Mouse (Mus musculus) spleen, adult 18-20 months (tissue): Measurements from ENCODE around the gene Plcb1.

Source experiments
- DNase-seq, 2 experiments: peaks; one replicate each; pipeline ENCODE4 v3.0.0; 2022; ENCODE audit warnings: mixed read lengths in 2 of 2

Plcb1 gene

DNA sequence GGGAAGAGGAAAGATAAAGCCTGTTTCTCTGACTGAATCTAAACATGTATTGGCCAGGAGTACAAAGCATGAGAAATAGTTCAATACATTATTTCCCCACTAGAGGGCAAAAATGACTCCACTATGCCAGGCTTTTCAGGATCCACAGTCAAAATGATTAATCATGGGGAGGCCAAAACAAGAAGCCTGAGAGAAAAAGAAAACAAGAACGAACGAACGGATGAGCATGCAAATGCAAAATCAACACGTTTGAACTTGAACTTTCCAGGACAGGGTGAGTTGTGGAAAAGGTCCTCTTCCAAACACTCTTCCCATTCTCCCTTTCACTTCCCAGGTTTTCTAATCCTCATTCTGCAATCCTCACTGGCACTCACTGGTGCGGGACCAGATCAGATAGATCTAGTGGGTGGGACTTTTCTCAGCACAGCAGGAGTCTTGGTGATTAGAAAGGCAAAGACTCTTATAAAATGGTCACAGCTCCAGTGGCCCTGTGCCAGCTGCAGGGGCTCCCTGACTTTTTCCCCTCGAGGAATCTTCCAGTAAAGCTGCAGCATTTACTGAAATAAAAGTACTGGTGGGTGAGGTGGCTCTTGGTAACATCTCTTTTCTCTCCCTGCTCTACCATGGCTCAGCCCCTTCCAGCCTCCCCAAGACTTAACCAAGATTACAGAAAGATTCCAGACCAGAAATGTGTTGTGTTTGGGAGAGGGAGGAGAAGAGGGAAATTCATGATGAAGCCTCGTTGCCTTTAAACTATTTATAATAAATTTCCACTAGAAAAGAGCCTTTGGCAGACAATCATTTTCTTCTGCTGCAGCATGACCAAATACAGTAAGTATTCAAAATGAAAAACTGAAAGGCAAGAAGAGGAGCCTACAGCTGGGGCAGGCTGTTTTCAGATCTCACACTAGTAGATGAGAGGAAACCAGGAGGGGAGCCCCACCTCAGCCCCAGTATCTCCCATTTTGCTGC, 654.0 kb downstream of the Plcb1 start:
- DNase-seq = no peak

- DNase-seq = no peak
Observed at GRCm38 (mm10) chr2:135453581-135453980, 667.7 kb downstream of the Plcb1 start.

DNA sequence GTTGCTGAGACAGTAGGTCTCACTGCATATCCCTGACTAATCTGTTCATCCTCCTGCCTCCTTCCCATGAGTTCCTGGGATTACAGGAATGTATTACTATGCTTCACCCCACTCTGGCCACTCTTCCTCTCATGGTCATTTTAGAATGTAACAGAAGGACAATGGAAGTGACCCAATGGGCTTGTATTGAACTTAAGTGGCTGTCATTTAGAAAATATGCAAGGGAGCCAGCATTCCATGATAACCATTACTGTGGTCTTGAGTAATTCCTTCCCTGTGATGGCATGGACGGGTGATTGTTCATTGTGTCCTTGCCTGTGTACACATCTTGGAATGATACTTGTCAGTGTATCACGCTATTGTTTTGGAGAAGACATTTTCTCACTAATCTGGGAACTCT, 668.1 kb downstream of the Plcb1 start:
- no peak for DNase-seq

GRCm38 (mm10) chr2:135454455-135454854, 668.6 kb downstream of the Plcb1 start:
- DNase-seq = no peak

DNA sequence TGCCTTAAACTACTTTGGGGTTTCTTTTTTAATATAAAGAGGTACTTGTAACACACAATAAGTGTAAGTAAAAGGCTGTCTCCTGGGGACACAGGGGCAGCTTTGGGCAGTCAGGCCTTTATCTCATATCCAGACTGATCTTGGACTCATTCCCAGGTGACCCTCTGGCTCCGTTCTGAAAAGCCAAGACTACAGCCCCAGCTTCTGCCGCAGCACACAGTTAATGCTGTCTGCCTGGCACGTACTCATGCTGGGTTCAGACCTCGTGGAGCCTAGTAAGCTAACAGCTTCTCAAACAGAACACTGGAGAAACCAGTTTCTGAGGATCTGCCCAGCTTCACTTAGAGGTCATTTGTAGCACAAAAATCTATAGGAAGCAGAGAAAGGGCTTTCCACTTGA, 682.0 kb downstream of the Plcb1 start:
- no peak for DNase-seq

GRCm38 (mm10) chr2:135474107-135474506, 688.2 kb downstream of the Plcb1 start:
- no peak for DNase-seq

DNA sequence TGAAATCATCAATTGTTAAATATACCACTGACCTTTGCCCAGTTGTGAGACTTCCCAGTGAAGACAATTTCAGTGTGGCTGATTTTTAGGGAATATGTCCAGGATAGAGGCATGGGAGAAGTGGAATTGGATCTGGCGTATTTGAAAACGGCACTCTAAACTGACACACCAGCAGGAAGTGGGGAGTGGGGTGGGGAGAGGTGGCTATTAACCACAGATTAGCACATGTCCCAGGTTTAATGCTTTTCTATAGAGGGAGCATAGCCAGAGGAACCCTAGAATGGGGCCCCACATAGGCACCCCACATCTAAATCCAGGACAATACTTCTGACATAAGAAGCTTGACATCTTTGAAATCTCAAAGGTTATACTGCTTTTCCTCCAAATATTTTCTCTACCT, 699.4 kb downstream of the Plcb1 start:
- DNase-seq = no peak

- DNase-seq = no peak
Observed at GRCm38 (mm10) chr2:135488277-135488676, 702.4 kb downstream of the Plcb1 start.

DNA sequence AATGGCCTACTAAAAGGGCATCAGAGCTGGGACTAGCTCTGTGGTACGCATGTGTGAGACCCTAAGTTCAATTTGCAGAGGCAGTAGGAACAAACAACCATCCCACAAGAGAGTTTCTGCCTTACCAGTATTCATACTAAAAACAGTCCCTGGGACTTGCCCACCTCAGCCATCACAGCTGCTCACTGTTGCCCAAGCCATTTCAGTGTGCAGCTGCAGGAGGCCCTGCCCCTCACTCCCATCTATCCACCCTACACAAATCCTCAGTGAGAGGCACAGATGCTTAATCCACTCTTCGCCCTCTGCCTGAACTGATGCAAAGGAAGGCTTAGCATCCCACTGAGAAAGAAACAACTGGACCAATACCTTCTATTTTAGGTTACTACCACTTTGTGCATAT, 703.3 kb downstream of the Plcb1 start:
- DNase-seq = no peak

DNA sequence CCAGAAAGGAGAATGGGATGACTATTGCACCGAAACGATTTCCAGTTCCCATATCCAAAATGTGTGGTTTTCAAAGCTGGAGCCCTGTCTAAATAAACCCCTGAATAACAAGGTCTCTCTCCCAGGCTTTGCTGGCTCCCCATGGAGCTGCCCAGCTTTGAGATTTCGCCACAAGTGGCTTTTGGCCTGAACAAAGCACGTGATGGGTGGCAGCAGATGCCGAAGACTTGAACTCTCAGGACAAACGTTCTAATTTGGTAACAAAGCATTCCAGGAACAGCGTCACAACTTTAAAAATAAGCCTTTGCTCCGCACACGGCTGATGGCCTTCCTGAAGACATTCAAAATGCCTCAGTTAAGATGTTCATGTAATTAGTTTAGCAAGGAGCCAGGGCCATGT, 706.9 kb downstream of the Plcb1 start:
- no peak for DNase-seq

GRCm38 (mm10) chr2:135496553-135496952, 710.7 kb downstream of the Plcb1 start:
- no peak for DNase-seq

DNA sequence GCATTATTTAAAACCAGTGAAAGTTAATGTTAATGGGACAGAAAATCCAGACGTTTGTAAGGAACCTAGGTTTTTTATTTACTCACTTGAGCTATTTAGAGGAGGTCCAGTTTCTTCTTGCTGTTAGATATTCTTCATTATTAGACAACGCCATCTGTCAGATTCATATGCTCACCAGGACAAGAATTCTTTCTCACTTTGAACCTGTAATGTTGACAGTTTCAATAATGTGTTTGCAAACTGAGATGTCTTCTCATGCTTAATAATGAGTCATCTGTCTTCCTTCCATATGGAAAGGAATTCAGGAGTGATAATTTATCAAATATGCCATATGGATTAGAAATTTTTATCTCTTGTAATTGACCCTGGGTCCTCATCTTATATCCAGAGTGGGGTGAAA, 711.4 kb downstream of the Plcb1 start:
- DNase-seq = no peak

GRCm38 (mm10) chr2:135500872-135501271, 715.0 kb downstream of the Plcb1 start:
- DNase-seq = no peak

DNA sequence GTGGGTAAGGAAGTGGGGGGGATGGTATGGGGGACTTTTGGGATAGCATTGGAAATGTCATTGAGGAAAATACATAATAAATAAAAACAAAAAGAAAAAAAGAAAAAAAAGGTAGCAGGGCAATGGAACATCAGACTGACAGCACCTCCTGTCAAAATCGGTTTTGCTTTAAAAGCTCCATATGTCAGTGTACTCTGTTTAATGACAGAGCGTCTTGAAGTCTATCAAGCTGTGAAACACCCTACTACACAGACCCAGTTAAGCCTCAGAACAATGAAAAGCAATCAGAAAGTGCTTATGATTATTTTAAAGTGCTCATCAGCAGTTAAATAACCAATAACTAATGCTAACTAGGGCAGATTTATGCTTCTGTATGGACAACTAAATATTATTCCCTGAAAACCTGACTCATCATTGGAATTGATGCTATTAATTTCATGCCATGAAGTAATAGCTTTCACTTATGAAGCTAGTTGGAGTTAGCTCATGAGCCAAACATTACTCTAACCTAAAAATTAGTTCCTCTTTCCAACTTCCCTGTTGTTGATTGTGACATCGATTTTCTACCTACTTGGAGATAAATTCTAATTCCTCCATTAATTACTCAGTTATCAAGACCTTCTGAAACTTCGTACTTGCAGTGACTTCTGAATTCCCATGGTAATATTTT, 717.6 kb downstream of the Plcb1 start:
- DNase-seq = no peak

- DNase-seq = no peak
Observed at GRCm38 (mm10) chr2:135503998-135504354, 718.1 kb downstream of the Plcb1 start.

GRCm38 (mm10) chr2:135507111-135507510, 721.2 kb downstream of the Plcb1 start:
- no peak for DNase-seq

DNA sequence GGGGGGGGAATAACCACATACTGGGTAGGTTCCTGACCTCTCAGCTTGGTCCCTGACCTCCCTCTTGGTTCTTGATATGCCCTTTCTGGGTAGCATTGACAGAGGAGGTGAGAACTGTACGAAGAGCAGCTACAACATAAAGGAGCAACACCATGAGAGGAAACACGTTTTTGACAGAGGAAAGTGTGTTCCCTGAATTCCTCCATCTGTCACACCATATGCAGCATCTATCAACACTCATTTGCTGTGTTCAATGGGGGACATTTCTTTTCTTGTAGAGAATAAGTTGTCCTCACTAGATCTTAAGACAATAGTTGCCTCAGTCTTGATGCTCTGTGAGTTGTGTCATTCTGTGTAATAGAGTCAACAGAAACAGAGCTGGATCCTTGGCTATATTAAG, 733.1 kb downstream of the Plcb1 start:
- no peak for DNase-seq
